Mouse (Mus musculus) adrenal gland, adult 10 weeks (tissue): ENCODE results near the gene Fbxo22. TPM values are rescaled to one million over a fixed set of nuclear protein-coding genes. Genes with fewer than 3 reads are reported as not detected.

Experiments used
- polyA plus RNA-seq: library from polyadenylated mRNA; stranded (reverse); fragments of 350-450 nt; fragmentation: Illumina TruSeq; extraction: RNeasy Lipid Tissue Mini Kit (QIAGEN cat#74804); gene quantifications from one replicate; pipeline ENCODE4 v1.2.3, GENCODE M21; 2014; ENCODE audit warnings: low read depth, low replicate concordance

Fbxo22 gene
- polyA plus RNA-seq, result 55.1 TPM

GRCm38 (mm10) chr9:55208790-55209481, at the start of gene Fbxo22:
TSS of gene Fbxo22 (plus strand) at chr9:55208925.

Other genes starting within 250 kb of the Fbxo22 start
- gene Chrna5, start 228.0 kb upstream of the Fbxo22 start, polyA plus RNA-seq, result 0.64 TPM
- 16.4 TPM for gene Chrna3, start 182.4 kb upstream of the Fbxo22 start, polyA plus RNA-seq
- gene Chrnb4, start 160.1 kb upstream of the Fbxo22 start, polyA plus RNA-seq, result 5.2 TPM
- gene Ube2q2, start 60.1 kb upstream of the Fbxo22 start, polyA plus RNA-seq, result 213 TPM
- gene Nrg4, start 117.9 kb downstream of the Fbxo22 start, polyA plus RNA-seq, result 14.5 TPM
- not detected for gene Tmem266, start 118.0 kb downstream of the Fbxo22 start, polyA plus RNA-seq